In the genomic region with DNA sequence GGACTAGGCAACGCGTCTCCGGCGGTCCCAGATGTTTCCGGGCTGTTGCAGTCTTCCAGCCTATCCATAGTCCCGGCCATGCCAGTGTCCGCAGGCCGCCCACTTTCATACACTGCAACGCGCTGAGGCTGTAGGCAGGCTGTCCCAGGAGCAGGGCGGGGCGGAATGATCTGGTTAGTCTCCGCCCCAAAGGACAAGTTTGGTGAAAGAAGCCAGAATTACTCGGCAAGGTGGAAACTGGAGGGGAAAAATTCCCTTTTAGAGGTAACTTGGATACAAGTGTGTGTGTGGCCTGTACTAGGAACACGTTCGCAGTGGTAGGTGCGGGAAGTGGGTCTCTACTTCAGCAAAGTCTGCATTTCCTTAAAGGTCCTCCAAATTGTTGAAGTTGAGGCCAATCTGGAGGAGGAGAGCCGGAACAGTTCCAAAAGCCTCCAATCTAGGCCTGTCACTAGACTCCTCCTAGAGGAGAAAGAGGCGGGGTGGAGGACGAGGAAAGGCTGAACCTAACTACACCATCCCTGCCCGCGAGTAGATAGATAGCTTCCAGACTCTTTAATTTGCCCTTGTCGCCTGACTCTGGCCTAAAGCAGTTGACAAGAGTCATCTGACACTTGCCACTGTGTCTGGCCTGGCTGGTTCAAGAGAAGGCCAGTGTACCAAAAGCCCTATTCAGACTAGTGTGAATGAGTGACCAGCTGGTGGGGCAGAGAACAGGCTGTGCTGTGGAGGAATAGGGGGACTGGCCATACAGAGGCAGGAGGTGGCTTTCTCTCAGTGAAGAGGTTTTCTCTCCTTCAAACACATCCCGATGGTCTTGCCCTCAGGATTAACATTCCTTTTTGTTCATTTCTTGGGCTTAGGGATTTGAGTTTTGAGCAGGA, we compare ENCODE assay signal across 8 mouse cellular contexts. TPM values are rescaled to one million over a fixed set of nuclear protein-coding genes. Genes with fewer than 3 reads are reported as not detected.
A peak's percentile ranks its signal among the peaks of the same experiment; 100 is the strongest.
DNase-seq lines count a peak whose midpoint lies in the region; ATAC-seq and TF ChIP-seq lines count a peak whose summit lies in the region.

A gene (minus strand): TSS at position 107 of the 884 bp plus-strand sequence.

- H3K9me3 ChIP-seq in intestine, embryonic 16.5 days (ENCODE audit: control insufficient read depth, low read length) = no peaks in the 10 kb centered on the region
- no peaks in the 10 kb centered on the region for H3K9me3 ChIP-seq in liver, postnatal 0 days (ENCODE audit: low read length)
- no peaks in the 10 kb centered on the region for H3K9me3 ChIP-seq in neural tube, embryonic 13.5 days

- WGBS in intestine, embryonic 16.5 days = 12% methylated on average over 24 of the region's 24 CpGs
- 15% methylated on average over 24 of the region's 24 CpGs for WGBS in liver, postnatal 0 days (ENCODE audit: insufficient replicate concordance)
- 12% methylated on average over 24 of the region's 24 CpGs for WGBS in neural tube, embryonic 13.5 days

- no peak for TF ChIP-seq CTCF in liver, postnatal 0 days (IDR thresholded peaks at IDR 0.05; ENCODE audit: low read depth)

- DNase-seq in adrenal gland, adult 2 months = peak; percentile 90
- DNase-seq in embryo, embryonic 11 days = peak; percentile 82
- DNase-seq in gonadal fat pad, adult 2 months (ENCODE audit: low read depth) = no peak
- DNase-seq in liver, postnatal 0 days = peak; percentile 78
- no peak for DNase-seq in layer of hippocampus, adult 18-20 months (ENCODE audit: low spot score in 2 of 2)
- no peak for DNase-seq in right cerebral cortex, postnatal 25 days

- TF ChIP-seq EP300 in liver, postnatal 0 days (IDR thresholded peaks at IDR 0.05; ENCODE audit: low read depth) = no peak

- H3K9ac ChIP-seq in intestine, embryonic 16.5 days (ENCODE audit: low read depth, low read length) = peak within 1 kb of the TSS; percentile 62
- H3K9ac ChIP-seq in liver, postnatal 0 days (replicated peaks) = peak within 1 kb of the TSS; percentile 36
- peak within 1 kb of the TSS; percentile 52; the same call in 1 of the 2 replicates for H3K9ac ChIP-seq in neural tube, embryonic 13.5 days

- peak; percentile 92 for ATAC-seq in intestine, embryonic 16.5 days
- ATAC-seq in liver, postnatal 0 days = peak; percentile 87
- ATAC-seq in neural tube, embryonic 13.5 days (ENCODE audit: low read depth) = peak; percentile 71; the same call in 1 of the 2 replicates

- H3K27me3 ChIP-seq in intestine, embryonic 16.5 days (replicated peaks; ENCODE audit: control insufficient read depth, insufficient read depth, low read length) = no peaks in the 10 kb centered on the region
- no peaks in the 10 kb centered on the region for H3K27me3 ChIP-seq in liver, postnatal 0 days (ENCODE audit: insufficient read depth, low read length)
- peaks cover 24% of the 10 kb centered on the region for H3K27me3 ChIP-seq in neural tube, embryonic 13.5 days

- H3K4me2 ChIP-seq in intestine, embryonic 16.5 days (ENCODE audit: low read depth, low read length) = peak within 1 kb of the TSS; percentile 68
- peak within 1 kb of the TSS; percentile 78 for H3K4me2 ChIP-seq in liver, postnatal 0 days (ENCODE audit: low read depth, low read length)
- H3K4me2 ChIP-seq in neural tube, embryonic 13.5 days = peak within 1 kb of the TSS; percentile 51

- H3K36me3 ChIP-seq in intestine, embryonic 16.5 days (ENCODE audit: control insufficient read depth, insufficient read depth, low read length) = no peaks in the 10 kb centered on the region
- no peaks in the 10 kb centered on the region for H3K36me3 ChIP-seq in liver, postnatal 0 days (replicated peaks; ENCODE audit: insufficient read depth, low read length)
- H3K36me3 ChIP-seq in neural tube, embryonic 13.5 days = no peaks in the 10 kb centered on the region

- H3K27ac ChIP-seq in intestine, embryonic 16.5 days (ENCODE audit: low read length) = peak within 1 kb of the TSS; percentile 63; the same call in 1 of the 2 replicates
- H3K27ac ChIP-seq in liver, postnatal 0 days (ENCODE audit: low read depth) = peak within 1 kb of the TSS; percentile 59
- H3K27ac ChIP-seq in neural tube, embryonic 13.5 days (replicated peaks) = no peak within 1 kb of the TSS

- H3K4me1 ChIP-seq in intestine, embryonic 16.5 days (ENCODE audit: control insufficient read depth, insufficient read depth, low read length) = peaks cover 12% of the 10 kb centered on the region
- H3K4me1 ChIP-seq in liver, postnatal 0 days (ENCODE audit: insufficient read depth) = peaks cover 21% of the 10 kb centered on the region
- H3K4me1 ChIP-seq in neural tube, embryonic 13.5 days (replicated peaks) = no peaks in the 10 kb centered on the region; the same call in 1 of the 2 replicates

- peak within 1 kb of the TSS; percentile 46 for H3K4me3 ChIP-seq in intestine, embryonic 16.5 days (ENCODE audit: low read length)
- peak within 1 kb of the TSS; percentile 42 for H3K4me3 ChIP-seq in liver, postnatal 0 days (ENCODE audit: low read depth, low read length)
- peak within 1 kb of the TSS; percentile 22 for H3K4me3 ChIP-seq in neural tube, embryonic 13.5 days

RNA-seq across cellular contexts. Expression of the gene that starts here (rescaled TPM):
- 1 to 10 TPM; 1.0 TPM for total RNA-seq in adrenal gland, adult 2 months (2021)
- 3.0 TPM in 2 replicates for polyA plus RNA-seq in adrenal gland, adult 2 months (2012; rRNA removed)
- polyA plus RNA-seq in gonadal fat pad, adult 2 months (2012; rRNA removed) = 8.4 and 14.0 TPM in 2 replicates
- 0.38 and 0.55 TPM in 2 replicates for polyA plus RNA-seq in intestine, embryonic 16.5 days (2015; fragmentation: Nextera tagmentation; extraction: Ambion mirVana)
- polyA plus RNA-seq in liver, postnatal 0 days (2015; fragmentation: Nextera tagmentation; extraction: Ambion mirVana) = 0.30 and 0.41 TPM in 2 replicates
- 0.20 TPM in 1 of 2 replicates, not detected in the other for polyA plus RNA-seq in neural tube, embryonic 13.5 days (2015; fragmentation: Nextera tagmentation; extraction: Ambion mirVana)
- 1 to 10 TPM; 1.2 to 1.6 TPM for total RNA-seq in layer of hippocampus, adult 18-20 months (2021)

Comparison
In these comparisons a context has a peak if more than half of its experiments do, and no peak if none do; other contexts are left out.
1. Peak in ATAC-seq, H3K4me3 ChIP-seq, H3K27ac ChIP-seq, H3K9ac ChIP-seq and H3K4me2 ChIP-seq in intestine, embryonic 16.5 days; RNA of the gene not detected or under 1 TPM.
2. Peak in DNase-seq, ATAC-seq, H3K4me3 ChIP-seq, H3K27ac ChIP-seq, H3K9ac ChIP-seq and H3K4me2 ChIP-seq in liver, postnatal 0 days; RNA of the gene not detected or under 1 TPM.
3. Peak in ATAC-seq, H3K4me3 ChIP-seq, H3K9ac ChIP-seq and H3K4me2 ChIP-seq in neural tube, embryonic 13.5 days; RNA of the gene not detected or under 1 TPM.
4. DNase-seq: peak in adrenal gland, adult 2 months (single experiment) and embryo, embryonic 11 days (single experiment); none in gonadal fat pad, adult 2 months (single experiment), layer of hippocampus, adult 18-20 months (0 of 2) and right cerebral cortex, postnatal 25 days (single experiment).
5. Peak in every context shown above with its lines, with median percentiles within 50 percentile points of each other: ATAC-seq, H3K4me2 ChIP-seq, H3K4me3 ChIP-seq and H3K9ac ChIP-seq.